Mouse (Mus musculus) kidney, postnatal 36 days (tissue): ENCODE data around the gene Lonp1.
"Not testable (repeated sequence)": the region's sequence is repeated elsewhere in the genome, so short reads cannot be mapped to it uniquely, and the experiment has no call there.

Source experiments
- DNase-seq, 2 experiments: peaks; one replicate each; pipeline ENCODE4 v3.0.0; 2021 to 2022; ENCODE audit warnings: mixed read lengths in 2 of 2

The Lonp1 gene

DNA sequence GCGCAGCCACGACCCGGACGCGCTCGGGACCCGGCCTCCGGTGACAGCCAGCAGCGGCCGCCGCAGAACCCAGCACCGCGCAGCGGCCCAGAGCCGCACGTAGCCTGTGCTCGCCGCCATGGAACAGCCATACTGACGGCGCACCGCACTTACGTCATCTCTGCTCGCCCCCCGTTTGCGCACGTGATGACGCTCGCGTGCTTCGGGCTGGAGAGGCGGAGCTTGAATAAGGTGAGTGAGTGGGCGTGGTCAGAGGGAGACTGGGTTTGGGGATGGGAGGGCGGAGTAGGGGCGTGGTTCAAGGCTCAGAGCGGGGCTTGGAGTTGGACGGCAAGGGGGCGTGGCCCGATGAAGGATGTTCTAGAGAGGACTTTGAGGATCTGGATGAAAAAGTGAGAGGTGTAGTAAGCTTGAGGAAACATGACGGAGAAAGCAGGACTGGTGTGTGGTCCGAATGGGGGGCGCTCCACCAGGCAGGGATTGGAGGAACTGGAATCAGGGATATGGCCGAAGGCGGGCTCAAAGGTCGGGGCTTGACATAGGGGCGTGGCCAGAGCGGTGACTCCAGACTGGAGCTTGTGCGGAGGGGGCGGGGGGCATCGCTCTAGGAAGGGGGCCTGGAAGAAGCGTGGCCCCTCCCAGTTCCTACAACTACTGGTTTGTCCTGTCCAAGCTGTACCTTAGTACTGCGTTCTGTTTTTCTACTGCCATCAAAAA lies at the start of gene Lonp1:
Gene Lonp1, minus strand, starts transcription at position 134 of the 717 bp plus-strand sequence.
- peak; percentile 98 to 99 for DNase-seq

DNA sequence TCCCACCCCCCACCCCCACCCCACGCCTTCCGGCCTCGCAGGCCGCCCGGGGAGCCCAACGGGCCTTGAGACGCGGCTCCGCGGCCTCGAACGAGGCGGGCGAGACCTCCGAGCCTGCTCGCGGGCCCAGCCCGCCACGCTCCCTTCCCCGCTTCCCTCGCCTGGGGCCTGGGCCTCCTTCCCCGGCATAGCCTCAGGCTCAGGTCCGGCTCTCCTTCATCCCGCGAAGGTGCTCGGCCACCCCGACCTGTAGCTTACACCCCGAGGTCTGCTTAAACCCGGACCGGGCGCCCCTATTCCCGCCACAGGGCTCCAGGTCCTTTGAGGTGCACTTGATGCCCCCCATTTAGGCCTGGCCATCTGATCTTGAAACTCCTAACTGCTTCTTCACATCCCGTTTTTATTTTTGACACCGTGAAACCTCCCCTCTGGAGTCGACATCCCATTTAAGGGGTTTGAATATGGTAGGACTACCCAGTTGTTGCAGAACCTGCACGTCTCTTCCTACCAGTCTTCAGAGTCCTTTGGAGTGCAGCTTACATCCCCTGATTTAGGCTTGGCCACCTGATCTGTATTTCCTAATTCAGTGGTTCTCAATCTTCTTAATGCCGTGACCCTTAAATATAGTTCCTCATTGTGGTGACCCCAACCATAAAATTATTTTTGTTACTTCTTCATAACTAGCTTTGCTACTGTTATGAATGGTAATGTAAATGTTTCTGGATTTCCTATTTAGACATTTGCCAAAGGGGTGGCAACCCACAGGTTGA lies 47.1 kb upstream of the Lonp1 start:
- no peak for DNase-seq

DNA sequence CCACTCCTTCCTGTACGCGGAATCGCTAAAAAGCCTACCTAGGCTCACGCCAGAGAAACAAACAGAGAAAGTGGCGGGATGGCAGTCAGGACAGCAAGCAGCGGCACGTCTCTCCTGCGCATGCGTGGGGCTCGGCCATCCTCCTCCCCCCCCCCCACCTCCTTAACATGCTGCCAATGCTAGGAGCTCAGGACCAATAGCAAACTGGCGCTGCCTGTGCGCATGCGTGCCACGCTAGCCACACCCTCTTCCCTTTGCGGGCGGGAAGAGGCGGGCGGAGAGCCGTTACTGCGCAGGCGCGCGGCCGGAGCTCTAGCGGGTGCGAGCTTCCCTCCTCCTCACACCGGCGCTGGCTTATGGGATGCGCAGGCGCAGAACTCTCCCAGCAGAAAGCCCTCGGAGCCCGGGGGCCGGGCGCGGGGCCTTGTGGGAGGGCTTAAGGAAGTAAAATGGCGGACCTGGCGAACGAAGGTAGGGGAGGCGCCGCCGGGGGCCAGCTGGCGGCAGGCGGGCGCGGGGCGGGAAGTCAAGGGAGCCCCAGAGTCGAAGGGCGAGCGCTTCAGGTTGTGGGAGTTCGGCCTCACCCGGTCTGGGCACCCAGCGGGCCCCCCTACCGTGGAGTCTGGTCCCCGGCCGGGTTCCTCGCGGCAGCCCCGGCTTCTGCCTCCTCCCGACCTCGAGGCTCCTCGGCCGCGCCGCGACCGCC lies 46.4 kb upstream of the Lonp1 start, which contains the start of gene Ranbp3:
Gene Ranbp3, plus strand, starts transcription at position 354 of the 706 bp plus-strand sequence.
- peak; percentile 99 for DNase-seq

DNA sequence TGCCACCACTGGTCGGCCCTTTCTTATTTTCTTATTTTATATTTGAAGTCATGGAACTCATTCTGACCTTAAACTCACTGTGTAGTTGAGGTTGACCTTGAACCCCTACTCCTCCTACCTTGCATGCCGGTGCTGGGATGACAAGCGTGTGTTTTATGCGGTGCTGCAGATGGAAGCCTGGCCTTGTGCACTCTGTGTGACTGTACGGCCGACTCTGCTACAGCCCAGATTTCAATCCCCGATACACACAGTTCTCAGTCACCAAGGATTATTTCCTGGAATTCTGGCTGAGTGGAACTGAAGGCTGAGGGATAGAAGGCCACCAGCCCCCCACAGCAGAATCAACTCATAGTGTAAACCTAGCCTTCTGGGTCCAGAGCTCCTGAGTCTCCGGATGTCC lies 43.1 kb upstream of the Lonp1 start:
- DNase-seq, result no peak

DNA sequence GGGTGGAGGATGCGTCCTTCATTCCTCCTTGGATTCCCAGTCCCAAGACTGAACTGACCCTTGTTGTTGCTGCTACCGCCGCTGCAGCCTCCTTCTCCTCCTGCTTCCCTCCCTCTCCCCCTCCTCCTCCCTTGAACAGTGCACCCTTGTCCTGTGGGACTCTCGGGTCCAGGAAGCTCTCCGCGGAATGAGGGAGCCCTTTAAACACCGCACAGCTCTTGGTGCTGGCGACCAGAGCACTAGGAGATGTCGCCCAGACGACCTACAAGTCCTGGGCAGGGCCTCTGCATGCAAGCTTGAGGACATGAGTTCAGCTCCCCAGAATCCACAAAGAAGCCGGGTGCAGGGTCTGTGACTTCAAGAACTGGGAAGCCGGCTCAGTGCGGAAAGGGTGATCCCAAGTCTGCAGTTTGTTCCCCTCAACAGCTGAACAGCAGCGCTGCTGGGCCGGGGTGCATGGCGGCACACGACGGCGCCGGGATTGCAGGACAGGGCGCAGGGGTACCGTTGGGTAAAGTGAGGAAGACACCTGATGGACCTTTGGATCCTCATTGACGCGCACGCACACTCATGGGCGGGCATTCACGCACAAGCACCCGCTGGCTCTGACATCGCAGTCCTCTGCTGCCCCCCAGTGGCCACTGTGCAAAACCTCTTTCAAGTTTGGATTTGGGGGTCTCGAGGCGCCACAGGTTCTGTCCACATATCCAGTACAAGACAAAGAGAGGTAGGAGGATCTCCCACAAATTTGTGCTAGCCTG lies 41.9 kb upstream of the Lonp1 start:
- peak; percentile 82 to 96 for DNase-seq

DNA sequence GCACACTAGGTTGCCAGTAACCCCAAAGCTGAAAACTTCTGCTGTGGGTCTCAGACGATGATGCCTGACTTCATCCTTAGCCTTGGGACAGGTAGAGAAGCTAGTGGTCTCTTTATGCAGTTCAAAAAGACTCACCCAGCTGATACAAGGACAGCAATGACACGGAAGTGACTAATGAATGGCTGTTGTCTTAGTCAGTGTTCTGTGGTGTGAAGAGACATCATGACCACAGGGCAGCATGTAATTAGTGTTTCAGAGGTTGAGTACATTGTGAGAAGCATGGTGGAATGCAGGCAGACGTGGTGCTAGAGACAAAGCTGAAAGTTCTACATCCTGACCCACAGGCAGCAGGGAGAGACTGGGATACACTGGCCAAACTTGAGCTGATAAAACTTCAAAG lies 40.9 kb upstream of the Lonp1 start:
- DNase-seq, result no peak

DNA sequence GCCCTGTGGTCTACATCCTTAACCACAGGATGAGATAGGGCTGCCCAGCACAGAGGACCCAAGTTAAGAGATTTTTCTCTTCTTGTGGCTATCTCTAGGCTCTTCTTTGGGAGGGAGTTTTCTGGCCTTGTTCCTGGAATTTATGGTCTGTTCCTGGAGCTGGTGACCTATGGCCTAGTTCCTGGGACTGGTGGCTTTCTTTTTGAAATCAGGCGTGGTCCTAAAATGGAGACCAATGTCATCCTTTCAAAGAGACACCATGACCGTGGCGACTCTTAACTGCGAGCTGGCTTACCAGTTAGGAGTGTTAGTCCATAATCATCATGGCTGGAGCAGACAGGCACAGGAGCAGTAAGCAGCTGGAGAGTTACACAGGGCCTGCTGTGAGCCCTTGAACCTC lies 39.7 kb upstream of the Lonp1 start:
- DNase-seq, result no peak

DNA sequence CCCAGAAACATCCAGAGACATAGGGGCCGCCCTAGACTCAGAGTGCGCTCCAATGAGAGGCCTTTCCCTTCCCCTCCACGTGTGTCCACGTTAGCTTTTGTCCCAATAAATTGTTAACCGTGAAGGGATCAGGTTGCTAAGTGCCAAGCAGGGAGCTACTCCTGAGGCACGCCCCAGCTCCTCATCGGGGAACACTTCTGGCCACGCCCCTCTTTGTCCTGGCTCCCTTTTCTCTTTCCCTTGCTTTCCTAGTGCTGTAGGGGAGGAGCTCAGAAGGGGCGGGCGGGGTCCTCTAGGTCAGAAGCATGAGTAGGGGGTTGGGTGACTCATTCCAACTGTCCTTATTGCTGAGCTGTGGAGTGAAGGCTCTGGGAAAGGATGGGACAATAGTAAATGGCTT lies 37.6 kb upstream of the Lonp1 start:
- DNase-seq, result no peak

DNA sequence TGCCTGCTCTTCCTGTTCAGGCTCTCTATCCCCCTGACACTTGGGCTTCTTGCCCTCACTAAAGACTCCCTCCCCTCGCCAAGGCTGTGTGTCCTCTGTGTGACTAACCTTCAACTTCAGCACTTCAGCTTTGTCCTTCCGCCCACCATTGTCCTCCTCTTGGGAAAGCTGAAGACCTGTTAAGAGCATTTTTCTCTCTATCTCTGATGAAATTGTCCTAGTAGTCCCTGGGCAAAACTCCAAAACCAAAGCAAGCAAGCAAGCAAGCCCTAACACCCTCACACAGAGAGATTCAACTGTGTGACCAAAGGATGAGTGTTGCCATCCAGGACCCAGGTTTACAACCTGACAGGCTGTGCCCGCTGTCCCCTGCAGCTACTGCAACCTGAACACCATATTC lies 37.0 kb upstream of the Lonp1 start:
- DNase-seq, result no peak

DNA sequence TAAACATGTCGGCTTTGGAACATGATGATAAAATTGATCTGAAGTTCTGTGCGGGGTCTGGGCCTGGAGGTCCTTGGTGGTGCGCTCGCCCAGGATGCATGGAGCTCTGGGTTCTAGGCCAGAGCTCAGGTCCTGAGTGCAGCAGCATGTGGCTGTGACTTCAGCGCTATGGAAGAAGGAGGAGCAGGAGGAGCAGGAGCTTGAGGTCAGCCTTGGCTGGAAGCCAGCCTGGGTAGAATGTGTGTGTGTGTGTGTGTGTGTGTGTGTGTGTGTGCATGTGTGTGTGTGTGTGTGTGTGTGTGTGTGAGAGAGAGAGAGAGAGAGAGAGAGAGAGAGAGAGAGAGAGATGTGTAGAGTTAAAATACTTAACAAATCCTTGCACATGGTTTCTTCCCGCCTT lies 29.5 kb upstream of the Lonp1 start:
- DNase-seq, result no peak

DNA sequence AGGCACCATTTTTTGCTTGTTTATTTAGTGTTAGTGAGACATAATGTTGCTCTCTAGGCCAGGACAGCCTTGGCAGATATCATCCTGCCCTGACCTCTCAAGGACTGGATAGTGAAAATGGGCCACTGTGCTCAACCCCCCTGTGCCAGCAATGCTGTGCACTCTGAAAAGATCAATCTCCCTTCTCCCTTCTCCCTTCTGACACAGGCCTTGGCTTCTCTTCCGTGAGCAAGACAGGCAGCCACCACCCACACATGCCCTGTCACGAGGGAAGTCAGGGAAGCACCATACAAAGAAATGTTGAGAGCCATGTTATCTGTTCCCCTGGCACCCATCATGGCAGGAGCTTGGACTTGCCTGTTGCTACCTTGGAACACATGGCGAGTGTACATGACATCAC lies 28.6 kb upstream of the Lonp1 start:
- no peak for DNase-seq

DNA sequence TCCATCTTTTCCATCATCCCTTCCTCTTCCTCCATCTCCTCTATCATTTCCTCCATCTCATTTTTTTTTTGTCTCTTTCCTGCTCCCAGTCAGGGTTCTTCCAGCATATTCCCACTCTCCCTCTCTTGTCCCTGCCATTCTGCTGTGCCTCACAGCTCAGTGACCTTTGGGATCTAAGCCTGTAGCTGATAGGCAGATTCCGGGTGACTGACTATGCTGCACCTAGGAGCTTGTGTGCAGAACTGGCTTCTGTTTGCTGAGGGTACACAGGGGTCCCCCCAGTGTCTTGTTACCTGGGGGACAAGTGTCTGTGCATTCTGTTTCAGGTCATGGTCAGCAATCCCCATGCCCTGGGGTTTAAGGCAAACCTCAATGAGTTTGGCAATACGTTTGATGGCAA lies 28.1 kb upstream of the Lonp1 start:
- no peak for DNase-seq

DNA sequence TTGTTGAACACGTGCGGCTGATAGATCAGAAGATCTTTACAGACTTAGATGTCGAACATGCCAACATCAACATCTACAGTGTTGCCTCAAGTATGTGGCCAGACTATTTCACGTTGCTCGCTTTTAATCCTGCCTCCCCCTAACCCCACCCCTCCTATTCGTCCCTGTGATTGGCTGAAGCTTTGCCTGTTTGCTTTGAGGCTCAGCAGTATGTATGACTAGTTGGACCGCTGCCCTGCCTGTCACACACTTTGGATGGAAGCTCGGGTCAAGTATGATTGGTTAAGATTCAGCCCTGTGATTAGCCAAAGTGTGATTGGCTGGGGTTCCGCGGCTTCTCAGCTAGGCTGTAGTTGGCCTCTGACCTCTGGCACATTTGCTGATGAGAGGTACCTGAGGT lies 25.1 kb upstream of the Lonp1 start:
- DNase-seq, result peak; percentile 50 to 56

DNA sequence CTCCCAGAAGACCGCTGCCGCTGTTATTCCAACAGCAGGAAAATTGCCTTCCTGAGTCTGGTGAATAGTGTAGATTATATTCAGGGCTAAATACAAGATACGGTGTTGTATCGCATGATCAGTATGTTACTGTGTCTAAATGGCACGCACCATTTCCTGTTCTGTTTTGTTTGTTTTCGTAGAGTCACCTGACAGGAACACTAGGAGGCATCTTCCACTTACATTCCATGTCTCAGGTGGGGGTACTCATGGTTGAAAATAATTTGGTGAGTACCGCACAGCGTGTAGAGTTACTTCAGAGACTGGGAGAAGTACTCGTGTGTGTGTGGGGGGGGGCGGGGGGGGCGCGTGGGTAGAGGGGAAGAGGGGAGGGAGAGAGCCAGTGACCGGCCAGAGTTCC lies 20.9 kb upstream of the Lonp1 start:
- no peak for DNase-seq

DNA sequence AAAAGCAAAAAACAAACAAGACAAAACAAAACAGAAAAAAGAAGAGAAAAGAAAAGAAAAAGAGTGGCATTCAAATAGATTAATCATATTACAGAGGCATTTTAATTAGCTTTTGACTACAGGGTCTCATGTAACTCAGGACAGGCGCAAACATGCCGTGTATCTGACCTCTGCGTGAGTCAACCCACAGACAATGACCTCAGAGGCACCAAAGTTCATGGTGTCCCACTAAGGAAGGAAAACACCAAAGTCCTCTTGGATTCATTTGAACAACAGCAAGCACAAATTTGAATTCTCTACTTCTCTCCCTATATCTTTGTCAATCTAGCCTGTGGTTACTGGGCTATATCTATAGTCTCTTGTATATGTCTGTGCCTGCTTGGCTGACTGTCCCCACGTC lies 16.6 kb upstream of the Lonp1 start:
- no peak for DNase-seq

DNA sequence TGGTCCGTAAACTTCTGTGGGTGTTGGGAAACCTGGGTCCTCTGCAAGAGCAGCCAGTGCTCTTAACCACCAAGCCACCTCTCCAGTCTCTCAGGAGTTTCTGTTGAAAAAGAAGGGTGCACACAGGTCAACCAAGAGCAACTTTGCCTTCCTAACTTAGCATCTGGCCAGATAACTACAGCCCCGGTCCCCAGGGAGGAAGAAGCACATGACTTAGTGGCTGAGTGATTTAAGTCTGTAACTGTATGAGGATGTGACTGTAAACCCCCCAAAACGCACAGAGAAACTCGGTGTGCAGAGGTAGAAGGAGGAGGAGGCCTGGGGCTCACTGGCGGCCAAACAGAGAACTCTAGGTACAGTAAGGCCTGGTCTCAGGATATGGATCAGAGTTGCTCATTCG lies 7.3 kb upstream of the Lonp1 start:
- DNase-seq, result no peak

DNA sequence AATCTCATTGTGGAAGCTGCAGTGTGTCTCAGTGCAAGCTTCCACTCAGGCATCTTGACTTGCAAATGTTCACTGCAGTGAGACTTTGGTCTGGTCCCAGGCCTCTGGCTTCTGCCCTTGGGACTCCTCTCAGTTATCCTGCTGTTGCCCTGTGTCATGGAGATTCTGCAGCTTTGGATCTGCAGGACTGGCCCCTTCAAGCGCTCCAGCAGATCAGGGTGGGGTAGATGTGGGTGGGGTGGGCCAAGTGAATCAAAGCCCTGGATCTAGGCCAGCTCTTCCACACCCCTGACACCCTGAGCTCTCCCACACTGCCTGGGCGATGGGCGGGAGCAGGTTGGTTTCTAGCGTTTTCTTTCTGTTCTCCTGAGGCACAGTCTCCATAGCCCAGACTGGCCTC lies 5.1 kb upstream of the Lonp1 start:
- no peak for DNase-seq

DNA sequence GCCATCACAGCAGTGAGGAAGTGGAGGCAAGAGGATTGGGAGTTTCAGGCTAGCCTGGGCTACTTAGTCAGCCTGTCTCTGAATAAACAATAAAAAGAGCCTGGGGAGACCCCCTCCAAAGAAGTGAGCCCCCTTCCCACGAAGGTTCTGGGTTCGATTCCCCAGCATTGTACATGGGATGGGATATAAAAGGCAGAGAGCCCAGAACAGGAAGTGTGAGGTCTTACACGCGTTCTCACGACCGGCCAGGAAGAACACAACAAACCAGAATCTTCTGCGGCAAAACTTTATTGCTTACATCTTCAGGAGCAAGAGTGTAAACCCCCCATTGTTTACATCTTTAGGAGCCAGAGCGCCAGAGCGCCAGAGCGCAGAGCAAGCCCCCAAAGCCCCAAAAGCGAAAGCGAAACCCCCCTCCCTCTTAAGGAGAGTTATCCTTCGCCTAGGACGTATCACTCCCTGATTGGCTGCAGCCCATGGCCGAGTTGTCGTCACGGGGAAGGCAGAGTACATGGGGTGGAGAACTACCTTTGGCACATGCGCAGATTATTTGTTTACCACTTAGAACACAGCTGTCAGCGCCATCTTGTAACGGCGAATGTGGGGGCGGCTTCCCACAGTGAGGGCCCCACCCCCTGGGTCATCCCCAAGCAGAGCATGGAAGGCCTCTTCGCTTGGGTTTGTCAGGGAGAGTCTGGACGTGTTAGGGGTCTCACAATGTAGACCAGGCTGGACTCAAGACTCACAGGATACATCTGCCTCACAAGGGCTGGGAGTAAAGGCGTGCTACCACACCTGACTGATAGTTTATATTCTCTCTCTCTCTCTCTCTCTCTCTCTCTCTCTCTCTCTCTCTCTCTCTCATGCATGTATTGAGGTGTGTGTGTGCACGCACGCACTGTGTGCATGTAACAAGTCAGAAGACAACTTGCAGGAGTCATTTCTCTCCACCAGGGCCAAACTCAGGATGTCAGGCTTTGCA lies 3.4 kb upstream of the Lonp1 start:
- not testable (repeated sequence) for DNase-seq

DNA sequence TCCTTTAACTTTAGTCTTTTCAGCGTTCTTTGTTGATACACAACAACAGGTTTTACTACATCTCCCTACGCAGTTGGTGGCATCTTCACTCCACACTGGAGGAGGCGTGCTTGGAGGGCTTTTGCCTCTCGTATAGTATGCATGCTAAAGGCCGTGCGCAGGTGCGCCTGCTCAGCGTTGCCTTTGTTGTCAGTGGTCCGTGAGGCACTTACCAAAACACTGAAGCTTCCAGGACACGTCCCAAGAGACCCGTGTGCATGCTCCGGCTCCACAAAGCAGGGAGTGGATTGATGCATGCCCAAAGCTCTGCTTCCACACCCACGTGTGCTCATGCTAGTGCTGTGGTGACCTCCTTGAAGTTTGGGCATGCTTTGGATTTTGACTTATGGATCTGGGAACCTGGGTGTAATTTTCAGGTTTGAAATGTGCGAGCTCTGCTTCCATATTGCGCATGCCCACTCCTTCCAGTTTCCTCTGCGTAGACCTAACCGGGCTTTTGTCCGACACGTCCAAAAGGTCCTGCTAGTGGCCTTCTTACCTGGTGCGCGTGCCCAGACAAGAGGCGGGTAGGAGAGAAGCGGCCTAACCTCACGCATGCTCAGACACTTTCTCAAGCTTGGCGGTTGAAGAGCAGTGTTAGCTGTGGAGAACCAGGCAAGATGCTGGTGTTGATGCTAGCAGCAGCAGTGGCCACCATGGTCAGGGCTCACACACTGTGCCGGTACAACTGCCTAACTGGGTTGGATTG lies 1.0 kb upstream of the Lonp1 start, which contains the start of gene Catsperd:
Gene Catsperd, plus strand, starts transcription at position 614 of the 748 bp plus-strand sequence.
- peak; percentile 68 to 74 for DNase-seq

DNA sequence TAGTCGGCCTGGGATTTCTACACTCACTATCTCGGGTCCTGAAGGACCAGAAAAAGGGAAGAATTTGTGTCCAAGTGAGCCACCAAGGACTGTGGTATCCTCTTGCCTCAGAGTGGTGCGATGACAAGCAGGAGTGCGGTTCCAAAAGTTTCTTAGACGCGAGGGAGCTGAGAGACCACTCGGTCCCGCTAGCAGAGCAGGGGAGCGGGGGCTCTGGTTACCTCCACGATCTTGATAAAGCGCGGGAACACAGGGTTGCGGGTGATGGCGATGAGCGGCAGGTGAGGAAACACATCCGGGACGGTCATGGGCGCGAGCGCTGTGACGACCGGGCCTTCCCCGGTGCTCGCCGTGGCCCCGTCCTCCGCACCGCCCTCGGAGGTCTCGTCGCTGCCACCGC lies 427 bp downstream of the Lonp1 start:
- DNase-seq, result no peak

DNA sequence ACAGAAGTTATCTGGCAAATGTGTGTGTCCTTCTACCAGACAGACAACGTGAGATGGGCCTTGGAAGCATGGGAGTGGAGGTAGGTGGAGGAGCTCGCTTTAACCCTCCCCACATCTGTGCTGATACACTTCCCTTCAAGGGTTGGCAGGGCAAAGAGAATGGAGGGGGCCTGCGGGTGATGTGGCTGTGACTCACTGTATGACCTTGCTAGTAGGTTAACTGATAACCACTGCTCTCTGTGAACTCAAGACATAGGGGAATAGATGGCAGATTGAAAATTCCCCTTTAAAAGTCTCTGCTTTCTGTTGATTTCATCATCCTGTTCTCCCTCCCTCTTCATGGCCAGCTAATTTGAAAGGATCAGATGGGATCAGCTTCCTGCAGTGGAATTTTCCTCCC lies 1.2 kb downstream of the Lonp1 start:
- no peak for DNase-seq
